Mouse (Mus musculus) erythroid progenitor cell, adult 5-6 weeks (primary cell): ENCODE measurements around the gene Zbtb42. TPM values are rescaled to one million over a fixed set of nuclear protein-coding genes. Genes with fewer than 3 reads are reported as not detected.

Experiments used
- ATAC-seq: replicated peaks from 2 replicates; pipeline ENCODE4 v1.8.0; 2016; ENCODE audit warnings: moderate number of reproducible peaks, mild to moderate bottlenecking, moderate TSS enrichment, inconsistent platforms; ENCODE audit not compliant: poor library complexity, low FRiP score, severe bottlenecking
- total RNA-seq, 2 experiments: library from RNA; stranded (forward) in 1 of 2; stranded (reverse) in 1 of 2; fragments of 150-400 nt in 1 of 2; fragments of 186-747, 209-891 nt in 1 of 2; gene quantifications; 2 replicates each; pipeline versions ENCODE4 v1.2.3 to v1.2.4; 2015 to 2017; ENCODE audit warnings: low replicate concordance in 2 of 2

The Zbtb42 gene
- total RNA-seq, 2 experiments from 2014 or later: 10.1 TPM; not detected in 1

- ATAC-seq: no peak
Observed at GRCm38 (mm10) chr12:112677943-112678554, 579 bp upstream of the Zbtb42 start.

- ATAC-seq: no peak
Observed at GRCm38 (mm10) chr12:112679027-112679996, 684 bp downstream of the Zbtb42 start.

GRCm38 (mm10) chr12:112683351-112683750 lies 4.7 kb downstream of the Zbtb42 start:
- no peak for ATAC-seq

GRCm38 (mm10) chr12:112688458-112688857 lies 9.8 kb downstream of the Zbtb42 start:
- no peak for ATAC-seq

GRCm38 (mm10) chr12:112693185-112694126 lies 14.8 kb downstream of the Zbtb42 start:
- peak; percentile 81 for ATAC-seq

- ATAC-seq: no peak
Observed at GRCm38 (mm10) chr12:112694127-112694475, 15.5 kb downstream of the Zbtb42 start.

- no peak for ATAC-seq
Observed at GRCm38 (mm10) chr12:112696806-112697425, 18.3 kb downstream of the Zbtb42 start.

GRCm38 (mm10) chr12:112700522-112700921 lies 21.9 kb downstream of the Zbtb42 start:
- no peak for ATAC-seq

- ATAC-seq: no peak
Observed at GRCm38 (mm10) chr12:112702374-112703320, 24.0 kb downstream of the Zbtb42 start.

- peak; percentile 85; the same call in 1 of the 2 replicates for ATAC-seq
Observed at GRCm38 (mm10) chr12:112706704-112707572, 28.3 kb downstream of the Zbtb42 start.

- ATAC-seq: no peak
Observed at GRCm38 (mm10) chr12:112707573-112707869, 28.9 kb downstream of the Zbtb42 start.

- no peak for ATAC-seq
Observed at GRCm38 (mm10) chr12:112713984-112714383, 35.4 kb downstream of the Zbtb42 start.

GRCm38 (mm10) chr12:112717140-112717539 lies 38.5 kb downstream of the Zbtb42 start:
- no peak for ATAC-seq

GRCm38 (mm10) chr12:112718995-112719394 lies 40.4 kb downstream of the Zbtb42 start:
- ATAC-seq: no peak

GRCm38 (mm10) chr12:112720216-112720615 lies 41.6 kb downstream of the Zbtb42 start, which contains the start of gene Cep170b:
Cep170b (plus strand) TSS chr12:112720455.
- ATAC-seq: no peak

GRCm38 (mm10) chr12:112720890-112721423 lies 42.3 kb downstream of the Zbtb42 start:
- no peak for ATAC-seq
